Mouse (Mus musculus) heart, adult 2 months (tissue): ENCODE data around the gene Tex48. TPM values are rescaled to one million over a fixed set of nuclear protein-coding genes. Genes with fewer than 3 reads are reported as not detected.

Experiments used
- DNase-seq, 2 experiments: peaks; one replicate each; pipeline ENCODE4 v3.0.0; 2021
- H3K27ac ChIP-seq: fragments of 200-600 bp; 2 replicates; pipeline ENCODE4 v1.8.1; 2022
- H3K27me3 ChIP-seq: fragments of 200-500 bp; 2 replicates; pipeline ENCODE4 v1.6.1; 2012; ENCODE audit warnings: mild to moderate bottlenecking, low read length, inconsistent platforms, mixed read lengths; ENCODE audit not compliant: control insufficient read depth, insufficient read depth
- H3K36me3 ChIP-seq: fragments of 200-500 bp; 2 replicates; pipeline ENCODE4 v1.6.1; 2012; ENCODE audit warnings: low read length, inconsistent platforms; ENCODE audit not compliant: control insufficient read depth, insufficient read depth
- H3K4me1 ChIP-seq: fragments of 200-500 bp; 2 replicates; pipeline ENCODE4 v1.6.1; 2011; ENCODE audit warnings: low read length; ENCODE audit not compliant: control insufficient read depth, insufficient read depth
- H3K4me3 ChIP-seq: fragments of 200-600 bp; 2 replicates; pipeline ENCODE4 v1.8.1; 2022
- H3K79me2 ChIP-seq: fragments of 200-500 bp; replicated peaks from 2 replicates; pipeline ENCODE4 v1.6.1; 2012; ENCODE audit warnings: mild to moderate bottlenecking, inconsistent platforms, low read length, moderate library complexity, mixed read lengths; ENCODE audit not compliant: control insufficient read depth, insufficient read depth
- H3K9ac ChIP-seq: fragments of 200-500 bp; 2 replicates; pipeline ENCODE4 v1.6.1; 2012; ENCODE audit warnings: low read depth, mild to moderate bottlenecking, control low read depth, inconsistent platforms, low read length, mixed read lengths
- CTCF ChIP-seq: fragments of 200-600 bp; IDR thresholded peaks from 2 replicates; pipeline ENCODE4 v1.8.1; 2022; ENCODE audit warnings: antibody characterized with exemption, mild to moderate bottlenecking, moderate library complexity
- EP300 ChIP-seq: fragments of 200-500 bp; IDR thresholded peaks from 2 replicates; pipeline ENCODE4 v1.6.1; 2011; ENCODE audit warnings: low read depth, low read length, control low read depth; ENCODE audit not compliant: insufficient read depth
- POLR2A ChIP-seq: fragments of 200-500 bp; IDR thresholded peaks from 2 replicates; pipeline ENCODE4 v1.6.1; 2011; ENCODE audit warnings: mild to moderate bottlenecking, low read depth, low read length, control low read depth; ENCODE audit not compliant: insufficient read depth
- WGBS: fragments of 180-500 bp; shearing (Covaris S2); methylation state at CpG from one replicate; pipeline ENCODE4 v1.1.7; 2018; 5-methylcytosine and 5-hydroxymethylcytosine counted together
- intact Hi-C: fragments of 180-260 bp; cut with DNase I; formaldehyde crosslinking; loops from one replicate; pipeline ENCODE4 v1.15.1; 2025
- polyA plus RNA-seq: library from polyadenylated mRNA; depleted of rRNA; stranded (reverse); fragments of >200 nt; gene quantifications from 2 replicates; pipeline ENCODE4 v1.2.3, GENCODE M21; 2012
- total RNA-seq, 2 experiments: library from RNA; stranded (reverse); gene quantifications; 2 replicates each; pipeline ENCODE4 v1.2.3; 2021

Gene Tex48
- total and polyA plus RNA-seq, 3 experiments, result not detected

GRCm38 (mm10) chr4:63633181-63633580 is 11.0 kb upstream of the Tex48 start:
- no peaks in the 10 kb centered on the region for H3K79me2 ChIP-seq
- H3K4me1 ChIP-seq, result no peaks in the 10 kb centered on the region
- H3K27me3 ChIP-seq, result no peaks in the 10 kb centered on the region
- no peaks in the 10 kb centered on the region for H3K36me3 ChIP-seq
- no peak overlapping the region for H3K4me3 ChIP-seq
- no peak overlapping the region for H3K9ac ChIP-seq
- DNase-seq, result no peak
- TF ChIP-seq CTCF (no peak), POLR2A (no peak), EP300 (no peak)
- H3K27ac ChIP-seq, result no peak overlapping the region
- WGBS, result 68% methylated on average over 2 of the region's 2 CpGs
- intact Hi-C loops, result no loop called here

- H3K36me3 ChIP-seq, result no peaks in the 10 kb centered on the region
- H3K27me3 ChIP-seq, result no peaks in the 10 kb centered on the region
- WGBS, result 79% methylated on average over 8 of the region's 8 CpGs
- intact Hi-C loops, result no loop called here
- no peak for DNase-seq
- no peaks in the 10 kb centered on the region for H3K79me2 ChIP-seq
- no peak overlapping the region for H3K4me3 ChIP-seq
- TF ChIP-seq POLR2A, result no peak
- no peak for TF ChIP-seq EP300
- H3K9ac ChIP-seq, result no peak overlapping the region
- no peak overlapping the region for H3K27ac ChIP-seq
- H3K4me1 ChIP-seq, result no peaks in the 10 kb centered on the region
Observed at GRCm38 (mm10) chr4:63627111-63627510, 4.9 kb upstream of the Tex48 start.

GRCm38 (mm10) chr4:63625563-63626080 is 3.4 kb upstream of the Tex48 start:
- intact Hi-C loops, result no loop called here
- Histone ChIP-seq H3K27ac (no peak overlapping the region), H3K4me1 (no peaks in the 10 kb centered on the region), H3K36me3 (no peaks in the 10 kb centered on the region), H3K27me3 (no peaks in the 10 kb centered on the region), H3K9ac (no peak overlapping the region), H3K4me3 (no peak overlapping the region), H3K79me2 (no peaks in the 10 kb centered on the region)
- no peak for DNase-seq
- no peak for TF ChIP-seq POLR2A
- TF ChIP-seq EP300, result no peak
- no peak for TF ChIP-seq CTCF
- WGBS, result 52% methylated on average over 3 of the region's 3 CpGs

DNA sequence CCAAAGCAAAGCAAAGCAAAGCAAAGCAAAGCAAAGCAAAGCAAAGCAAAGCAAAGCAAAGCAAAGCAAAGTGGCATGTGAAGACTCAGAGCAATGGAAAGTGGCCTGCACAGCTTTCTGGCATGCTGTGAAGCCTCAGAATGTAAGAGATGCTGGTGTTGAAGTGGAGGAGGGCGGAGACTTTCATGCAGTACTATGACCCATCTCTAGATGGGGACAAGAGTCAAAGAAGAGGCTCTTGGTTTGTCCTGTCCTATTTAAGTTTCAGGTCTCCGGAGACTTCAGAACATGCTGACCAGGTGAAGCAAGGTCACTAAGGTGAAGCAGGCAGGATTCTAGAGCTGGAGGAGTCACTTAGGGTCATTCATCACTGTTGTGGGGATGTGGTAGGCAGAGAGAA is 367 bp downstream of the Tex48 start:
- Histone ChIP-seq H3K79me2 (no peaks in the 10 kb centered on the region), H3K27me3 (no peaks in the 10 kb centered on the region), H3K4me3 (no peak overlapping the region), H3K27ac (no peak overlapping the region), H3K36me3 (no peaks in the 10 kb centered on the region), H3K4me1 (no peaks in the 10 kb centered on the region), H3K9ac (no peak overlapping the region)
- WGBS, result 65% methylated on average over 2 of the region's 2 CpGs
- no peak for DNase-seq
- TF ChIP-seq EP300, result no peak
- no peak for TF ChIP-seq POLR2A
- TF ChIP-seq CTCF, result no peak
- intact Hi-C loops, result no loop called here

DNA sequence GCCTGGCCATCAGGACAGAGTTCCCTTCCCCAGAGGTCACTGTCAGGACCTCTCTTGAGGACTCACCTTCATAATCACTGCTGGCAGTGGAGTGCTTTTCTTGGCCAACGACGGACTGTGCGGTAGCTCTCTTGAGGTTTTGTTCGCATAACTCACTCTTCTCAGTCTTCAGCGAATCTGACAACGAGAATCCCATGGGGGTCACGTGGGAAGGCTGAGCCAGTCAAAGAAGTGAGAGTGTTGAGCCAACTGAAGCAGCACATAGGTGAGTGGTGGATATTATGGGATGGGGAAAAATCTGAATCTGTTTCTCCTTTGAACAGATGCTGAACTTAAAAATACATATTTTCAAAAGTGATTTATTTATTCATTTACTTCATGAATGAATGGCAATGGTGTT is 13.8 kb downstream of the Tex48 start:
- 69% methylated on average over 7 of the region's 7 CpGs for WGBS
- Histone ChIP-seq H3K79me2 (no peaks in the 10 kb centered on the region), H3K36me3 (no peaks in the 10 kb centered on the region; the same call in 1 of the 2 replicates), H3K27ac (no peak overlapping the region), H3K4me1 (peaks cover 2% of the 10 kb centered on the region; the same call in 1 of the 2 replicates), H3K4me3 (no peak overlapping the region), H3K27me3 (no peaks in the 10 kb centered on the region), H3K9ac (no peak overlapping the region)
- intact Hi-C loops, result loop anchor here (5.0 kb wide), 1 partner anchor 96 kb away; no protein-coding TSS in a partner anchor
- no peak for DNase-seq
- TF ChIP-seq CTCF, result no peak
- TF ChIP-seq EP300, result no peak
- TF ChIP-seq POLR2A, result no peak

DNA sequence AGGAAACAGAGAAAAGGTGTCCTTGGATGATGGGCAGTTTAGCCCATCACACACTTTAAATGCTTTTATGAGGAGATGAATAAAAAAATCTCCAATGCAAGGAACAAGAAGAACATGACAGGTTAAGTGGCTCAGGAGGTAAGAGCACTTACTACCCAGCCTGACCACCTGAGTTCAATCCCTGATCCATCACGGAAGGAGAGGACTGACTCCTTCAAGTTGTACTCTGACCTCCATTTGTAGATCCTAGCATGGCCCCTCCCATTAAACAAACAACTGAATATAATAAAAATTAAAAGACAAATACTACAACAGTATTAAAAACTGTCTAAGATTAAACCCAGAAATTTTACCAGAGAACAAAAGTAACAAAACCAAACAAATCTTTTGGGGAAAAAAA is 16.3 kb downstream of the Tex48 start:
- WGBS, result 58% methylated on average over 1 of the region's 1 CpGs
- Histone ChIP-seq H3K79me2 (no peaks in the 10 kb centered on the region), H3K4me3 (no peak overlapping the region), H3K27me3 (no peaks in the 10 kb centered on the region), H3K27ac (peak overlapping the region; percentile 75), H3K9ac (no peak overlapping the region), H3K36me3 (no peaks in the 10 kb centered on the region; the same call in 1 of the 2 replicates), H3K4me1 (peaks cover 2% of the 10 kb centered on the region; the same call in 1 of the 2 replicates)
- DNase-seq, result no peak
- intact Hi-C loops, result loop anchor here (5.0 kb wide), 1 partner anchor 94 kb away; no protein-coding TSS in a partner anchor
- TF ChIP-seq EP300 (no peak), POLR2A (no peak), CTCF (no peak)
